Mouse (Mus musculus) lung, embryonic 14.5 days (tissue): ENCODE measurements around the gene Rem2. TPM values are rescaled to one million over a fixed set of nuclear protein-coding genes. Genes with fewer than 3 reads are reported as not detected.
A peak's percentile ranks its signal among the peaks of the same experiment; 100 is the strongest.

Source experiments
- ATAC-seq: fragments of 200-750 bp; cut with Nextera tagmentation; 2 replicates; pipeline ENCODE4 v1.8.0; 2017; ENCODE audit warnings: mild to moderate bottlenecking, moderate TSS enrichment, moderate library complexity; ENCODE audit not compliant: insufficient read depth
- DNase-seq: peaks from one replicate; pipeline ENCODE4 v3.0.0-alpha.2; 2015
- H3K27ac ChIP-seq: fragments of 300-500 bp; sonication (generic); 2 replicates; pipeline ENCODE4 v1.5.1; 2014; ENCODE audit warnings: low read depth, mild to moderate bottlenecking, moderate library complexity
- H3K27me3 ChIP-seq: fragments of 300-500 bp; sonication (generic); 2 replicates; pipeline ENCODE4 v1.6.1; 2014; ENCODE audit warnings: low read length, control low read depth; ENCODE audit not compliant: insufficient read depth
- H3K36me3 ChIP-seq: fragments of 300-500 bp; sonication (generic); 2 replicates; pipeline ENCODE4 v1.6.1; 2014; ENCODE audit warnings: control low read depth; ENCODE audit not compliant: insufficient read depth
- H3K4me1 ChIP-seq: fragments of 300-500 bp; sonication (generic); 2 replicates; pipeline ENCODE4 v1.6.1; 2014; ENCODE audit warnings: antibody characterized with exemption, control low read depth; ENCODE audit not compliant: insufficient read depth
- H3K4me2 ChIP-seq: fragments of 300-500 bp; sonication (generic); 2 replicates; pipeline ENCODE4 v1.6.1; 2014; ENCODE audit warnings: mild to moderate bottlenecking
- H3K4me3 ChIP-seq: fragments of 300-500 bp; sonication (generic); 2 replicates; pipeline ENCODE4 v1.5.1; 2014; ENCODE audit warnings: low read depth, low read length
- H3K9ac ChIP-seq: fragments of 300-500 bp; sonication (generic); 2 replicates; pipeline ENCODE4 v1.6.1; 2014
- H3K9me3 ChIP-seq: fragments of 300-500 bp; sonication (generic); 2 replicates; pipeline ENCODE4 v1.6.1; 2016; ENCODE audit warnings: low read depth, low read length, control low read depth
- CTCF ChIP-seq: IDR thresholded peaks from 2 replicates; pipeline ENCODE4 v1.5.1; 2016; ENCODE audit warnings: antibody characterized with exemption, low read depth
- WGBS: fragments of 180-500 bp; shearing (Covaris S2); extraction: QIAGEN DNeasy Blood & Tissue Kit; methylation state at CpG from one replicate; pipeline ENCODE4 v1.1.7; 2014; 5-methylcytosine and 5-hydroxymethylcytosine counted together
- polyA plus RNA-seq: library from polyadenylated mRNA; unstranded; fragments of >200 nt; fragmentation: Nextera tagmentation; extraction: Ambion mirVana; gene quantifications from 2 replicates; pipeline ENCODE4 v1.2.1, GENCODE M21; 2014

The Rem2 gene
- polyA plus RNA-seq, 1 experiment from 2014 or later: 8.1 TPM

GRCm38 (mm10) chr14:54453566-54453965 lies 22.3 kb upstream of the Rem2 start:
- 63% methylated on average over 9 of the region's 9 CpGs for WGBS
- Histone ChIP-seq H3K4me3 (no peak overlapping the region), H3K36me3 (no peaks in the 10 kb centered on the region), H3K9ac (no peak overlapping the region), H3K4me1 (no peaks in the 10 kb centered on the region), H3K27ac (0 out of 2 replicates have a peak overlapping the region, but pooled peaks have one; percentile 38), H3K4me2 (no peak overlapping the region), H3K9me3 (no peaks in the 10 kb centered on the region), H3K27me3 (no peaks in the 10 kb centered on the region)
- no peak for ATAC-seq
- DNase-seq: peak; percentile 33
- TF ChIP-seq CTCF: no peak

- H3K4me3 ChIP-seq: no peak overlapping the region
- DNase-seq (peak; percentile 76), ATAC-seq (peak; percentile 64)
- no peaks in the 10 kb centered on the region for H3K27me3 ChIP-seq
- no peaks in the 10 kb centered on the region for H3K9me3 ChIP-seq
- H3K4me1 ChIP-seq: no peaks in the 10 kb centered on the region
- TF ChIP-seq CTCF: no peak
- H3K4me2 ChIP-seq: no peak overlapping the region
- H3K9ac ChIP-seq: no peak overlapping the region
- H3K27ac ChIP-seq: no peak overlapping the region; the same call in 1 of the 2 replicates
- no peaks in the 10 kb centered on the region for H3K36me3 ChIP-seq
- 55% methylated on average over 11 of the region's 11 CpGs for WGBS
These were observed 21.0 kb upstream of the Rem2 start for GRCm38 (mm10) chr14:54454669-54455528.

- no peaks in the 10 kb centered on the region for H3K4me1 ChIP-seq
- DNase-seq (no peak), ATAC-seq (no peak)
- no peaks in the 10 kb centered on the region for H3K27me3 ChIP-seq
- no peak overlapping the region for H3K27ac ChIP-seq
- TF ChIP-seq CTCF: no peak
- no peak overlapping the region for H3K9ac ChIP-seq
- H3K9me3 ChIP-seq: no peaks in the 10 kb centered on the region
- H3K36me3 ChIP-seq: no peaks in the 10 kb centered on the region
- H3K4me2 ChIP-seq: no peak overlapping the region
- H3K4me3 ChIP-seq: no peak overlapping the region
- 77% methylated on average over 14 of the region's 14 CpGs for whole genome bisulfite sequencing
These were observed 17.9 kb upstream of the Rem2 start for GRCm38 (mm10) chr14:54457907-54458569.

- ATAC-seq (no peak), DNase-seq (no peak)
- Histone ChIP-seq H3K27ac (no peak overlapping the region), H3K36me3 (peaks cover 8% of the 10 kb centered on the region; the same call in 1 of the 2 replicates), H3K9ac (no peak overlapping the region), H3K4me3 (no peak overlapping the region), H3K9me3 (no peaks in the 10 kb centered on the region), H3K4me2 (no peak overlapping the region), H3K4me1 (peaks cover 4% of the 10 kb centered on the region; the same call in 1 of the 2 replicates), H3K27me3 (no peaks in the 10 kb centered on the region)
- TF ChIP-seq CTCF: no peak
- 69% methylated on average over 4 of the region's 4 CpGs for WGBS
These were observed 13.8 kb upstream of the Rem2 start for GRCm38 (mm10) chr14:54462146-54462545.

GRCm38 (mm10) chr14:54463108-54463958 lies 12.6 kb upstream of the Rem2 start:
- DNase-seq (no peak), ATAC-seq (peak; percentile 32)
- Histone ChIP-seq H3K36me3 (peaks cover 19% of the 10 kb centered on the region), H3K4me1 (peaks cover 4% of the 10 kb centered on the region; the same call in 1 of the 2 replicates), H3K9ac (peak overlapping the region; percentile 81), H3K27ac (peak overlapping the region; percentile 79), H3K4me2 (peak overlapping the region; percentile 86), H3K9me3 (no peaks in the 10 kb centered on the region), H3K27me3 (no peaks in the 10 kb centered on the region), H3K4me3 (peak overlapping the region; percentile 85)
- WGBS: 11% methylated on average over 12 of the region's 12 CpGs
- TF ChIP-seq CTCF: no peak

GRCm38 (mm10) chr14:54463959-54464292 lies 12.0 kb upstream of the Rem2 start, which contains the start of gene Lrp10:
Gene Lrp10 (plus strand): TSS chr14:54464137.
- TF ChIP-seq CTCF: no peak
- H3K9ac ChIP-seq: peak within 1 kb of the TSS; percentile 81
- WGBS: under 1% methylated on average over 32 of the region's 35 CpGs

More at GRCm38 (mm10) chr14:54463959-54464292, 12.0 kb upstream of the Rem2 start, which contains the start of gene Lrp10:
- H3K36me3 ChIP-seq: peaks cover 25% of the 10 kb centered on the region
- DNase-seq: peak; percentile 93
- H3K4me3 ChIP-seq: peak within 1 kb of the TSS; percentile 85
- H3K4me1 ChIP-seq: peaks cover 4% of the 10 kb centered on the region; the same call in 1 of the 2 replicates
- ATAC-seq: peak; percentile 92
- no peaks in the 10 kb centered on the region for H3K27me3 ChIP-seq
- H3K9me3 ChIP-seq: no peaks in the 10 kb centered on the region
- H3K27ac ChIP-seq: peak within 1 kb of the TSS; percentile 79
- H3K4me2 ChIP-seq: peak within 1 kb of the TSS; percentile 86
